Mouse (Mus musculus): ENCODE measurements around the gene Tcf7l1. TPM values are rescaled to one million over a fixed set of nuclear protein-coding genes. Genes with fewer than 3 reads are reported as not detected.
A peak's percentile ranks its signal among the peaks of the same experiment; 100 is the strongest.

The Tcf7l1 gene
- polyA plus RNA-seq, 1 experiment from 2014 or later: 42.3 TPM

DNA sequence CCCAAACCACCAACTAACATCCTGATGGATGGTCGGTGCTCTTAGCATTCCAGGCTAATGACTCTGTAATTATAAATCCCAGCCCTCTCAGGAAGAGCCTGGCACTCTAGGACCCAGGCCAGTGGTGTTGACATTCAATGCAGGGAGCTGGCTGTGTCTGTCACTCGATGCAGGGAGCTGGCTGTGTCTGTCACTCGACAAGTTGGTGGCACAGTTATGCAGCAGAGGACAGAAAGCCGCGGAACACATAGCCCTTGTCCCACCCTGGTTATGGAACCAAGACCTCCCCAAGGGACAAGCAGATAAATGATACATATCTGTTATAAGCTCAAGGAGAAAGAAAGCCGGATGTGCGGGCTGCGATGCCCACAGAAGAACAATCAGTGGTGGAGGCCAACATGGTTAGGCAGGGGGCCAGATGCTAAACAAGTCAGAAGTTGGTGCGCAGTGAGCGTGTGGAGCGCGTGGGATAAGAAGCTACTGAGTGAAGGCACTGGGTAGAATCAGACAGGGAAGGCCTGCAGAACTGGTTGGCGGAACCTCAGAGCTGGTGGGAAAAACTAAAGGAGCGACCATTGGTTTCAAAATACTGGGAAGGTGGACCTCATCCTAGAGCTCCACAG lies 33.7 kb downstream of the Tcf7l1 start:
- Histone ChIP-seq H3K4me2 (ENCODE audit: low read depth, low read length) (no peak overlapping the region; the same call in 1 of the 2 replicates), H3K36me3 (ENCODE audit: control insufficient read depth, insufficient read depth, low read length) (no peaks in the 10 kb centered on the region; the same call in 1 of the 2 replicates), H3K9me3 (ENCODE audit: control insufficient read depth, low read length) (no peaks in the 10 kb centered on the region), H3K4me3 (ENCODE audit: low read depth, low read length) (no peak overlapping the region), H3K4me1 (ENCODE audit: control insufficient read depth, insufficient read depth, low read length) (peaks cover 21% of the 10 kb centered on the region), H3K9ac (ENCODE audit: low read depth, low read length) (no peak overlapping the region), H3K27me3 (replicated peaks; ENCODE audit: control insufficient read depth, insufficient read depth, low read length) (no peaks in the 10 kb centered on the region), H3K27ac (replicated peaks; ENCODE audit: low read depth, low read length) (0 out of 2 replicates have a peak overlapping the region, but pooled peaks have one; percentile 13)
- ATAC-seq (ENCODE audit: low read depth): peak; percentile 73; the same call in 1 of the 2 replicates
- DNase-seq (ENCODE audit: low spot score): peak; percentile 65
- 44% methylated on average over 14 of the region's 14 CpGs for WGBS

DNA sequence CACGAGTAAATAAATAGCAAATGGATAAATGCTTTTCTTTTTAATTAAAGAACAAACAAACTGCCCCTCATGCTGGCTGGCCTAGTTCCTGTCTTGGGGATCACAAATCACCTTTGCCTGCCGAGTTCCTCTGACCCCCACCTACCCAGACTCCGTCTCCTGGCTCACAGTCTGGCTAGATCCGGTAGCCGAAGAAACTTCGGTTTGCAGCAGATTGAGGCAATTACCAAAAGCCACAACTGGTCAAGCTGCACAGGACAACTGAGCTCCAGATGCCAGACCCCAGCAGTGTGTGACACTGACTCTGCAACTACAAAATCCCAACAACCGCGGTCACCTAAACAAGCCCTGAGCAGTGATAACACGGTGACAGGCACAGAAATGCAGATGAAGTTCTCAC lies 34.8 kb downstream of the Tcf7l1 start:
- H3K9ac ChIP-seq (ENCODE audit: low read depth, low read length): 0 out of 2 replicates have a peak overlapping the region, but pooled peaks have one; percentile 16

DNA sequence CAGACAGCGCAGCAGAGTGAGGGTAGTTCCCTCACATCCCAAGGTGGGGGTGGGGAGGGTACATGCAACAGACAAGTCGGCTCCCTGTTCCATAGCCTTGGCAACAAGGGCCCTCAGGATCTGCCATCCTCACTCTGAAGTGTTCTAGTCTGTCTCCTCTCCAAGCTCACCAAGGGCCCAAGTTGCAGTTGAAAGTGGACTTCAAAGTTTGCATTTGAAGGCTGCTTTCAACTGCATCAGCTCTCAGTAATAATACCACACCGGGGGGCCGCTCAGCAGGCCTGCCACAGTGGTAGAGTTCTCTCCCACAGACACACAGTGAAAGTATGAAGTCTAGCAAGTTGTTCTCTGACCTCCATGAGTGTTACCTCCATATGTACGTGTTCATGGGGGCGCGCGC lies 35.3 kb downstream of the Tcf7l1 start:
- no peaks in the 10 kb centered on the region for H3K27me3 ChIP-seq (replicated peaks; ENCODE audit: control insufficient read depth, insufficient read depth, low read length)
- H3K4me1 ChIP-seq (ENCODE audit: control insufficient read depth, insufficient read depth, low read length): peaks cover 34% of the 10 kb centered on the region
- H3K4me3 ChIP-seq (ENCODE audit: low read depth, low read length): no peak overlapping the region
- no peaks in the 10 kb centered on the region; the same call in 1 of the 2 replicates for H3K36me3 ChIP-seq (ENCODE audit: control insufficient read depth, insufficient read depth, low read length)
- WGBS: 86% methylated on average over 8 of the region's 8 CpGs
- no peak overlapping the region for H3K4me2 ChIP-seq (ENCODE audit: low read depth, low read length)
- no peaks in the 10 kb centered on the region for H3K9me3 ChIP-seq (ENCODE audit: control insufficient read depth, low read length)
- no peak for DNase-seq (ENCODE audit: low spot score)
- no peak for ATAC-seq (ENCODE audit: low read depth)
- no peak overlapping the region for H3K9ac ChIP-seq (ENCODE audit: low read depth, low read length)
- H3K27ac ChIP-seq (replicated peaks; ENCODE audit: low read depth, low read length): no peak overlapping the region

More for the DNA sequence above, 34.8 kb downstream of the Tcf7l1 start:
- ATAC-seq (ENCODE audit: low read depth): no peak
- no peak overlapping the region for H3K27ac ChIP-seq (replicated peaks; ENCODE audit: low read depth, low read length)
- H3K36me3 ChIP-seq (ENCODE audit: control insufficient read depth, insufficient read depth, low read length): no peaks in the 10 kb centered on the region; the same call in 1 of the 2 replicates
- H3K4me2 ChIP-seq (ENCODE audit: low read depth, low read length): no peak overlapping the region
- H3K27me3 ChIP-seq (replicated peaks; ENCODE audit: control insufficient read depth, insufficient read depth, low read length): no peaks in the 10 kb centered on the region
- H3K4me3 ChIP-seq (ENCODE audit: low read depth, low read length): no peak overlapping the region
- 30% methylated on average over 9 of the region's 9 CpGs for WGBS
- no peak for DNase-seq (ENCODE audit: low spot score)
- peaks cover 32% of the 10 kb centered on the region for H3K4me1 ChIP-seq (ENCODE audit: control insufficient read depth, insufficient read depth, low read length)
- no peaks in the 10 kb centered on the region for H3K9me3 ChIP-seq (ENCODE audit: control insufficient read depth, low read length)

DNA sequence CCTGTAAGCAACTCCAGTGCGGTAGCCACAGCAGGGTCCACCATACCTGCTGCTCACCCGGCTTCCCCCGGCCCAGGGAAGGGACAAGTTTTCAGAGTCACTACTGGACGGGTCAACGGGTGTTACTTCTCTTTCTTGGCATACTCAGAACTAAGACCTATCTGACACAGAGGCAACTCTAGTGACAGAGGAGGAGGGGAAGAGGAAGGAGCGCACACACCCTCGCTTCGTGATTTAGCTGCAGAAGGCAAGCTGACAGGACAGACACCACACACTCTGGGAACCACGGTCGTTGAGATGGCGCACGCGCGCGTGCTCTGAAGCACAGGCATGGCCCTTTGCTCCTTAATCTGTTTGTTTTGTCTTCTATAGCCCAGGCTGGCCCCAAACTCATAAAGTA lies 36.2 kb downstream of the Tcf7l1 start:
- no peaks in the 10 kb centered on the region; the same call in 1 of the 2 replicates for H3K36me3 ChIP-seq (ENCODE audit: control insufficient read depth, insufficient read depth, low read length)
- 72% methylated on average over 15 of the region's 15 CpGs for WGBS
- ATAC-seq (ENCODE audit: low read depth) (no peak), DNase-seq (ENCODE audit: low spot score) (no peak)
- no peak overlapping the region for H3K27ac ChIP-seq (replicated peaks; ENCODE audit: low read depth, low read length)
- H3K9me3 ChIP-seq (ENCODE audit: control insufficient read depth, low read length): no peaks in the 10 kb centered on the region
- no peak overlapping the region for H3K4me3 ChIP-seq (ENCODE audit: low read depth, low read length)
- peaks cover 41% of the 10 kb centered on the region for H3K4me1 ChIP-seq (ENCODE audit: control insufficient read depth, insufficient read depth, low read length)
- H3K9ac ChIP-seq (ENCODE audit: low read depth, low read length): no peak overlapping the region
- no peaks in the 10 kb centered on the region for H3K27me3 ChIP-seq (replicated peaks; ENCODE audit: control insufficient read depth, insufficient read depth, low read length)
- H3K4me2 ChIP-seq (ENCODE audit: low read depth, low read length): no peak overlapping the region

DNA sequence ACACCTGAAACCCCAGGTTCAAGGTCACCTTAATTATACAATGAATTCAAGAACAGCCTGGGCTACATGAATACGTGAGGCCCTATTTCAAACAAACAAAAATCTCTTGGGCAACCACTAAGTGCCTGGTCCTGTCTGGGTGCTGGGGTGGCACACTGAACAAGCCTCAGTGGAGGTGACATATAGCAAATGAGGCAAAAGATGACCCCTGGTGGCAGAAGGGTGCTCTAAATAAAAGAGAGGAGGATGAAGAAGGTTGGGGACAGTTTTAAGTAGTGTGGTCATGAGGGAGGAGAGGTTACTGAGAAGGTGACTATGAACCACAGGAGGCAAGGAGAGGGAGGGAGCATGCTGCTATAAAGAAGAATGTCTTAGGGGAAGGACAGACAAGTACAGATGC lies 37.8 kb downstream of the Tcf7l1 start:
- DNase-seq (ENCODE audit: low spot score): no peak
- no peaks in the 10 kb centered on the region for H3K36me3 ChIP-seq (ENCODE audit: control insufficient read depth, insufficient read depth, low read length)
- no peaks in the 10 kb centered on the region for H3K27me3 ChIP-seq (replicated peaks; ENCODE audit: control insufficient read depth, insufficient read depth, low read length)
- WGBS: 88% methylated on average over 1 of the region's 1 CpGs
- no peak overlapping the region for H3K4me3 ChIP-seq (ENCODE audit: low read depth, low read length)
- no peaks in the 10 kb centered on the region for H3K9me3 ChIP-seq (ENCODE audit: control insufficient read depth, low read length)
- no peak overlapping the region for H3K4me2 ChIP-seq (ENCODE audit: low read depth, low read length)
- no peak for ATAC-seq (ENCODE audit: low read depth)
- H3K27ac ChIP-seq (replicated peaks; ENCODE audit: low read depth, low read length): no peak overlapping the region
- H3K9ac ChIP-seq (ENCODE audit: low read depth, low read length): no peak overlapping the region
- peaks cover 50% of the 10 kb centered on the region for H3K4me1 ChIP-seq (ENCODE audit: control insufficient read depth, insufficient read depth, low read length)

DNA sequence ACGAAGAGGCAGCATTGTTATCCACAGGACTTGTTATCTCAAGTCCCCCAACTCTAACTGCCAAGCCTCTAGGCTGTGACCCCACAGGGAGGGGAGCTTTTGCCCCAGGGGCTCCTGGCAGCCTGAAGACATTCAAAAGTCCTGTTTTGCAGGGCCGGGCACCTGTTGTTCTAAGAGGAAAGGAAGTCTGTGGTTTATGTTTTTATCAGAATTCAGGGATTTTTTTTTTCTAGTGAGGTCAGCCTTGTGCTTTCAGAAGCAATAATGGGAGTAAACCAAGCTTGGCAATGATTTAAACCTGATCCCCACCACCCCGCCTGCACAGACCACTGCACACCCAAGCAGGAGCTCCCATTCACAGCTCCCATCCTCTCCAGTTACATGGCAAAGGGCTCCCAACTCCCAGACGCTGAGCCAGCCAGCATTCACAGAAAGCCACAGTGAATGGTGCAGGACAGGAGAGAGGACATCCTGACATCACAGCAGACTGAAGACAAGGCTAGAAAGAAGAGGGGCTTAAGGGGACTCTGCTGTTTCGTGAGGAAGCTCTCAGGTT lies 40.1 kb downstream of the Tcf7l1 start:
- peaks cover 47% of the 10 kb centered on the region for H3K4me1 ChIP-seq (ENCODE audit: control insufficient read depth, insufficient read depth, low read length)
- ATAC-seq (ENCODE audit: low read depth): no peak
- H3K27me3 ChIP-seq (replicated peaks; ENCODE audit: control insufficient read depth, insufficient read depth, low read length): no peaks in the 10 kb centered on the region
- H3K4me2 ChIP-seq (ENCODE audit: low read depth, low read length): no peak overlapping the region
- no peak for DNase-seq (ENCODE audit: low spot score)
- peak overlapping the region; percentile 54; the same call in 1 of the 2 replicates for H3K27ac ChIP-seq (replicated peaks; ENCODE audit: low read depth, low read length)
- no peak overlapping the region for H3K4me3 ChIP-seq (ENCODE audit: low read depth, low read length)
- no peak overlapping the region for H3K9ac ChIP-seq (ENCODE audit: low read depth, low read length)
- 11% methylated on average over 5 of the region's 5 CpGs for WGBS
- H3K36me3 ChIP-seq (ENCODE audit: control insufficient read depth, insufficient read depth, low read length): no peaks in the 10 kb centered on the region
- H3K9me3 ChIP-seq (ENCODE audit: control insufficient read depth, low read length): no peaks in the 10 kb centered on the region

DNA sequence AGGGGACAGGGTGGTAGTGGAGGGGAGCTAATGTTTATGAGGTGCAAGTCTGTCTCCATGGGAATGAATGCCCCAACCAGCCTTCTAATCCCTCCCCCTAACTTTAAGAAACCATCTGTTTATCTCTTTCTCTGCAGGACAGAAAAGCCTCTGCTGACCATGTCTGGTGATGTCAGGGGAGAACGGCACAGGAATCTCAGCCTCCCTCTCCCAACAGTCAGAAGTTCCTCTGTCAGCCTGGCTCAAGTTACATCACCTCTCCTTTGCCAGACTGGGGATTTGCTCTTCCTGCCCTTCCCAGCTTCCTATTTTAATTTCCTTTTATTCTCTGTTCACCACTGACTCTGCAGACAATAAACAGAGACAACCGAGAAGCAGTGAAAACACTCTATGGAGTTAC lies 40.6 kb downstream of the Tcf7l1 start:
- Histone ChIP-seq H3K27ac (replicated peaks; ENCODE audit: low read depth, low read length) (peak overlapping the region; percentile 54), H3K4me2 (ENCODE audit: low read depth, low read length) (no peak overlapping the region), H3K9me3 (ENCODE audit: control insufficient read depth, low read length) (no peaks in the 10 kb centered on the region), H3K27me3 (replicated peaks; ENCODE audit: control insufficient read depth, insufficient read depth, low read length) (no peaks in the 10 kb centered on the region), H3K4me3 (ENCODE audit: low read depth, low read length) (no peak overlapping the region), H3K36me3 (ENCODE audit: control insufficient read depth, insufficient read depth, low read length) (no peaks in the 10 kb centered on the region), H3K4me1 (ENCODE audit: control insufficient read depth, insufficient read depth, low read length) (peaks cover 53% of the 10 kb centered on the region), H3K9ac (ENCODE audit: low read depth, low read length) (no peak overlapping the region)
- 6% methylated on average over 2 of the region's 2 CpGs for WGBS
- peak; percentile 70 for DNase-seq (ENCODE audit: low spot score)
- ATAC-seq (ENCODE audit: low read depth): no peak

DNA sequence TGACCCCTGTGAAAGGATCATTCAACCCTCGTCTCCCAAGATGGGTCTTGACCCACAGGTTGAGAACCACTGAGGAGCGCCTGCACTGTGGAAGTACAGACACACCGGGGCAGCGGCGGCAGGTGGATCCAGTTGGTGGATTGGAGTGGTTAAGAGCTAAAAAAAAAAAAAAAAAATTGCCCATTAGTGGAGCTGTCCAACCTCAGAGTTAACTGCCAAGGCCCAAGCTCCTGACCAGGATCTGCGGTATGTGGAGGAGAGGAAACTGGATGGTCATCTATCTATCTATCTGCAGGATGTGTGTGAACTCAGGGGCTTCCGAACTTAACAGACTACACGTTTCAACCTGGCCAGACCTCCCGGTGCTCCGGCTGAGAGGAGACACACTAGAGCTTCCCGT lies 41.2 kb downstream of the Tcf7l1 start:
- H3K4me1 ChIP-seq (ENCODE audit: control insufficient read depth, insufficient read depth, low read length): peaks cover 57% of the 10 kb centered on the region
- no peak for DNase-seq (ENCODE audit: low spot score)

DNA sequence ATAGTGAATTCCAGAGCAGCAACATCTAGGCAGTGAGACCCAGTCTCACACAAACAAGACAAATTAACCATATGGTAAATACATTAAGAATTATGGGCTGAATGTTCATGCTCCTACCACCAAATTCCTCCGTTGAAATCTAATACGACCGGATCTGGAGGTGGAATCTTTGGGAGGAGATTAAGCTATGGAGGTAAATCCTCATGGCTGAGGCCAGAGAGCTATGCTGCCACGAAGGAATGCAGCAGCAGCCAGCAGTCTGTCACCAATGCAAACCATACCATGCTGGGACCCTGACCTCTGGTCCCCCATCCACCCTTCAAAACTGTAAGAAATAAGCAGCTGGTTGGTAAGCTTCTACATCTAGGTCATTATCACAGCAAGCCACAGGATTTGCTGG lies 41.9 kb downstream of the Tcf7l1 start:
- Histone ChIP-seq H3K9me3 (ENCODE audit: control insufficient read depth, low read length) (no peaks in the 10 kb centered on the region), H3K4me3 (ENCODE audit: low read depth, low read length) (no peak overlapping the region), H3K36me3 (ENCODE audit: control insufficient read depth, insufficient read depth, low read length) (no peaks in the 10 kb centered on the region), H3K27me3 (replicated peaks; ENCODE audit: control insufficient read depth, insufficient read depth, low read length) (no peaks in the 10 kb centered on the region), H3K4me1 (ENCODE audit: control insufficient read depth, insufficient read depth, low read length) (peaks cover 63% of the 10 kb centered on the region), H3K4me2 (ENCODE audit: low read depth, low read length) (no peak overlapping the region), H3K27ac (replicated peaks; ENCODE audit: low read depth, low read length) (peak overlapping the region; percentile 28; the same call in 1 of the 2 replicates), H3K9ac (ENCODE audit: low read depth, low read length) (no peak overlapping the region)
- DNase-seq (ENCODE audit: low spot score) (peak; percentile 67), ATAC-seq (ENCODE audit: low read depth) (peak; percentile 41; the same call in 1 of the 2 replicates)
- WGBS: 23% methylated on average over 4 of the region's 4 CpGs

More for the DNA sequence above, 41.2 kb downstream of the Tcf7l1 start:
- Histone ChIP-seq H3K36me3 (ENCODE audit: control insufficient read depth, insufficient read depth, low read length) (no peaks in the 10 kb centered on the region), H3K9ac (ENCODE audit: low read depth, low read length) (no peak overlapping the region), H3K9me3 (ENCODE audit: control insufficient read depth, low read length) (no peaks in the 10 kb centered on the region), H3K4me2 (ENCODE audit: low read depth, low read length) (no peak overlapping the region), H3K4me3 (ENCODE audit: low read depth, low read length) (no peak overlapping the region), H3K27ac (replicated peaks; ENCODE audit: low read depth, low read length) (peak overlapping the region; percentile 54; the same call in 1 of the 2 replicates), H3K27me3 (replicated peaks; ENCODE audit: control insufficient read depth, insufficient read depth, low read length) (no peaks in the 10 kb centered on the region)
- no peak for ATAC-seq (ENCODE audit: low read depth)
- WGBS: 60% methylated on average over 11 of the region's 11 CpGs
